ENCODE assay signal across 8 mouse cellular contexts in genomic region chr17:13492649-13493277, GRCm38 (mm10).
DNase-seq lines count a peak whose midpoint lies in the region; ATAC-seq and TF ChIP-seq lines count a peak whose summit lies in the region.
"Not testable (repeated sequence)": the region's sequence is repeated elsewhere in the genome, so short reads cannot be mapped to it uniquely, and the experiment has no call there.

No protein-coding gene starts in this region.

- TF ChIP-seq POLR2A in ES-Bruce4 (IDR thresholded peaks at IDR 0.05; ENCODE audit: insufficient read depth, low read length) = not testable (repeated sequence)

- H3K9me3 ChIP-seq in ES-Bruce4 (replicated peaks; ENCODE audit: control insufficient read depth, insufficient read depth, low read length, poor library complexity, severe bottlenecking); forebrain, embryonic 13.5 days (replicated peaks); heart, postnatal 0 days (replicated peaks; ENCODE audit: control insufficient read depth, low read length); intestine, postnatal 0 days (ENCODE audit: control insufficient read depth); midbrain, embryonic 11.5 days (ENCODE audit: control insufficient read depth, low read length); stomach, embryonic 16.5 days (replicated peaks; ENCODE audit: control insufficient read depth, low read length): not testable (repeated sequence)

- H3K27me3 ChIP-seq in ES-Bruce4 (ENCODE audit: control insufficient read depth, insufficient read depth, low read length, poor library complexity, severe bottlenecking); forebrain, embryonic 13.5 days; heart, postnatal 0 days (ENCODE audit: control insufficient read depth, insufficient read depth, low read length); intestine, postnatal 0 days (replicated peaks; ENCODE audit: control insufficient read depth, insufficient read depth, low read length); midbrain, embryonic 11.5 days (ENCODE audit: control insufficient read depth, insufficient read depth, low read length); stomach, embryonic 16.5 days (ENCODE audit: control insufficient read depth, insufficient read depth, low read length): not testable (repeated sequence)

- H3K9ac ChIP-seq in ES-Bruce4 (ENCODE audit: low read depth, poor library complexity, severe bottlenecking); forebrain, embryonic 13.5 days; heart, postnatal 0 days (replicated peaks; ENCODE audit: low read depth, low read length); intestine, postnatal 0 days (ENCODE audit: low read depth, low read length); midbrain, embryonic 11.5 days (ENCODE audit: low read length); stomach, embryonic 16.5 days (ENCODE audit: low read length): not testable (repeated sequence)

- peak; percentile 26; the same call in 1 of the 2 replicates for ATAC-seq in forebrain, embryonic 13.5 days
- not testable (repeated sequence) for ATAC-seq in heart, postnatal 0 days (ENCODE audit: insufficient read depth, low read depth)
- ATAC-seq in intestine, postnatal 0 days = peak; percentile 56
- ATAC-seq in midbrain, embryonic 11.5 days (ENCODE audit: low FRiP score) = 0 out of 2 replicates have a peak, but pooled peaks have one; percentile 6
- ATAC-seq in stomach, embryonic 16.5 days (ENCODE audit: insufficient read depth, low FRiP score) = peak; percentile 27

- 0 out of 2 replicates have a peak, but pooled peaks have one; percentile 20 for TF ChIP-seq EP300 in ES-Bruce4 (IDR thresholded peaks at IDR 0.05; ENCODE audit: insufficient read depth, low read depth, low read length)
- TF ChIP-seq EP300 in heart, postnatal 0 days (IDR thresholded peaks at IDR 0.05; ENCODE audit: low read depth) = not testable (repeated sequence)

- not testable (repeated sequence) for H3K27ac ChIP-seq in ES-Bruce4 (ENCODE audit: insufficient read depth, low read length); forebrain, embryonic 13.5 days; heart, postnatal 0 days (ENCODE audit: low read depth); intestine, postnatal 0 days (ENCODE audit: low read depth, low read length); midbrain, embryonic 11.5 days (ENCODE audit: low read depth, low read length); stomach, embryonic 16.5 days (ENCODE audit: low read length)

- H3K36me3 ChIP-seq in ES-Bruce4 (ENCODE audit: control insufficient read depth, insufficient read depth, low read length, poor library complexity, severe bottlenecking); forebrain, embryonic 13.5 days (ENCODE audit: poor library complexity, severe bottlenecking); heart, postnatal 0 days (replicated peaks; ENCODE audit: control insufficient read depth, insufficient read depth, low read length); intestine, postnatal 0 days (ENCODE audit: control insufficient read depth, insufficient read depth); midbrain, embryonic 11.5 days (ENCODE audit: control insufficient read depth, insufficient read depth, low read length); stomach, embryonic 16.5 days (ENCODE audit: control insufficient read depth, insufficient read depth, low read length): not testable (repeated sequence)

- not testable (repeated sequence) for TF ChIP-seq CTCF in ES-Bruce4 (IDR thresholded peaks at IDR 0.05; ENCODE audit: low read depth, low read length); heart, postnatal 0 days (IDR thresholded peaks at IDR 0.05; ENCODE audit: low read depth); intestine, postnatal 0 days (IDR thresholded peaks at IDR 0.05; ENCODE audit: low read depth)

- H3K4me2 ChIP-seq in forebrain, embryonic 13.5 days; heart, postnatal 0 days (ENCODE audit: low read depth, low read length); intestine, postnatal 0 days (replicated peaks; ENCODE audit: low read depth); midbrain, embryonic 11.5 days; stomach, embryonic 16.5 days (ENCODE audit: low read depth, low read length): not testable (repeated sequence)

- DNase-seq in adrenal gland, adult 2 months = peak; percentile 53
- peak; percentile 30 for DNase-seq in cerebellum, adult 8-10 months
- DNase-seq in heart, postnatal 0 days (ENCODE audit: low spot score) = peak; percentile 11
- not testable (repeated sequence) for DNase-seq in midbrain, embryonic 11.5 days (ENCODE audit: low spot score, missing footprints)

- not testable (repeated sequence) for H3K4me3 ChIP-seq in ES-Bruce4 (ENCODE audit: low read depth, low read length); forebrain, embryonic 13.5 days; heart, postnatal 0 days (ENCODE audit: low read depth, low read length); intestine, postnatal 0 days (ENCODE audit: low read depth, low read length); midbrain, embryonic 11.5 days (ENCODE audit: low read depth, low read length); stomach, embryonic 16.5 days (replicated peaks; ENCODE audit: low read length)

- H3K4me1 ChIP-seq in ES-Bruce4 (ENCODE audit: control insufficient read depth, insufficient read depth, low read length); forebrain, embryonic 13.5 days; intestine, postnatal 0 days (replicated peaks; ENCODE audit: control insufficient read depth, insufficient read depth, low read length); midbrain, embryonic 11.5 days (ENCODE audit: control insufficient read depth, insufficient read depth, low read length); stomach, embryonic 16.5 days (ENCODE audit: control insufficient read depth, insufficient read depth, low read length): not testable (repeated sequence)
- H3K4me1 ChIP-seq in heart, postnatal 0 days (ENCODE audit: control insufficient read depth, insufficient read depth) = peaks cover 10% of the 10 kb centered on the region

- 63% methylated on average over 4 of the region's 7 CpGs for WGBS in forebrain, embryonic 13.5 days
- WGBS in heart, postnatal 0 days = 6% methylated on average over 3 of the region's 7 CpGs
- 6% methylated on average over 3 of the region's 7 CpGs for WGBS in intestine, postnatal 0 days
- 67% methylated on average over 3 of the region's 7 CpGs for WGBS in midbrain, embryonic 11.5 days
- WGBS in stomach, embryonic 16.5 days = 14% methylated on average over 3 of the region's 7 CpGs
